Mouse (Mus musculus): Measurements from ENCODE around the gene Tmc6. TPM values are rescaled to one million over a fixed set of nuclear protein-coding genes. Genes with fewer than 3 reads are reported as not detected.

The Tmc6 gene
- polyA plus RNA-seq (2012; rRNA removed): 3.7 and 8.9 TPM in 2 replicates

DNA sequence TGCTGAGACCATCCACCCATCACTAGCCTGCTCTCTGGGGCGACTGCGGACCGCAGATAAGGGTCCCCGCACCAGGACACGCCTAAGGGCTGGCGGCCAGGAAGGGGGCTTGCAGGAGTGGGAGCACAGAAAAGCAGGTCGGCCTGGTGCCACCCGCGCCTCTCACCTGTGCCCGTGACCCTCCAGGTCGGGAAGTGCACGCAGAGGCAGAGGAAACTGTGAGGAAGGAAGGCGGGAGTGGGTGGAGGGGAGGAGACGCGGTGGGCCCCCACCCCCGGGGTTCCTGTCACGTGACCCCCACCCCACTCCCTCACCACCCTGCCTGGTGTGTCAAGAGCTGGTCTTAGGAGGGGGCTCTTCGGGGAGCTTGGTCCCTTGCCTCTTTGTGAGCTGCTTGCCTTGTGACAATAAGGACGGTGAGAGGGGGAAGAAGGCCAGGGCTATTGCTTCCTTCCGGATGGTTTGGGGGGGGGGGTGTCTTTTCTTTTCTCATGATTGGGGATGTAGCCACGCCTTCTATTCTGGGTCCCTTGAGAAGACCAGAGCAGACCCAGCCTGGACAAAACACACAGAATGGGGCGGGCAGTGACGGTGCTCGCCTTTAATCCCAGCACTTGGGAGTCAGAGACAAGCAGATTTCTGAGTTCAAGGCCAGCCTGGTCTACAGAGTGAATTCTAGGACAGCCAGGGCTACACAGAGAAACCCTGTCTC lies at the start of gene Tmc6, which contains the start of gene Tmc8:
Tmc6 (minus strand) TSS at position 206 of the 712 bp plus-strand sequence.
Tmc8 (plus strand) TSS at position 84 of the 712 bp plus-strand sequence.

DNA sequence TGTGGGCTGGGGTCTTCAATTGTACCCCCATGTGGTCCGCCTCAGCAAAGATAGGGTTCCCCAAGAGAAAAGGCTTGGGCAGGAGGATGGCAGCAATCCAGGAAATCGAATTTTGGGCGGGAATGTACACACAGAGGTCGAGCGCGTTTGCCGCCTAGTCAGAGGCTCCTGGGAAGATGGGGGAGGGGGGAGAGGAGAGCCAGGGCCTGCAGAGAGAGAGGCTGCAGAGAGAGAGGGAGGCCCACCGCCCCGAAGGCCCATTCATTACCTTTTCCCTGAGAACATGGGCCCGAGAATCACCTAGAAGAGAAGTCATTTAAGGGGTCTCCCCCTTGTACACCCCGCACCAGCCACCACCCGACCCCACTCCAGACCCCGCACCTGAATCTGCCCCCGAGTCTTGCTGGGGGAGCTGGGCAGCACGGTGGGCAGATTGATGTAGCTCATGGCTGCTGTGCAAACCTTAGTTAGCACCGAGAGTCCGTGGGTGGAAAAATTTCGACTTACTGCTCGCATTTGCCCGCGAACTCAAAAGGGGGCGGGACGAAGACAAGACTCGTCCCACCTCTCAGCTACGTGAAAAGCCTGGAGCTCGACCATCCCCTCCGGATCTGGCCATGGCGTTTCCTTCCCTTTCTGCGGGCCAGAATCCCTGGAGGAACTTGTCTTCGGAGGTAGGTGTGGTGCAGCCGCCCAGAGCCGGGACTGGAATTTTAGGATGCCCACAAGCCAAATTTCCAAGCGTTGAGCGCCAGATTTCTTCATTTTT lies 43.5 kb upstream of the Tmc6 start, which contains the start of the genes Afmid and Tk1:
Afmid (plus strand) TSS at position 592 of the 769 bp plus-strand sequence.
Tk1 (minus strand) TSS at position 760 of the 769 bp plus-strand sequence.

DNA sequence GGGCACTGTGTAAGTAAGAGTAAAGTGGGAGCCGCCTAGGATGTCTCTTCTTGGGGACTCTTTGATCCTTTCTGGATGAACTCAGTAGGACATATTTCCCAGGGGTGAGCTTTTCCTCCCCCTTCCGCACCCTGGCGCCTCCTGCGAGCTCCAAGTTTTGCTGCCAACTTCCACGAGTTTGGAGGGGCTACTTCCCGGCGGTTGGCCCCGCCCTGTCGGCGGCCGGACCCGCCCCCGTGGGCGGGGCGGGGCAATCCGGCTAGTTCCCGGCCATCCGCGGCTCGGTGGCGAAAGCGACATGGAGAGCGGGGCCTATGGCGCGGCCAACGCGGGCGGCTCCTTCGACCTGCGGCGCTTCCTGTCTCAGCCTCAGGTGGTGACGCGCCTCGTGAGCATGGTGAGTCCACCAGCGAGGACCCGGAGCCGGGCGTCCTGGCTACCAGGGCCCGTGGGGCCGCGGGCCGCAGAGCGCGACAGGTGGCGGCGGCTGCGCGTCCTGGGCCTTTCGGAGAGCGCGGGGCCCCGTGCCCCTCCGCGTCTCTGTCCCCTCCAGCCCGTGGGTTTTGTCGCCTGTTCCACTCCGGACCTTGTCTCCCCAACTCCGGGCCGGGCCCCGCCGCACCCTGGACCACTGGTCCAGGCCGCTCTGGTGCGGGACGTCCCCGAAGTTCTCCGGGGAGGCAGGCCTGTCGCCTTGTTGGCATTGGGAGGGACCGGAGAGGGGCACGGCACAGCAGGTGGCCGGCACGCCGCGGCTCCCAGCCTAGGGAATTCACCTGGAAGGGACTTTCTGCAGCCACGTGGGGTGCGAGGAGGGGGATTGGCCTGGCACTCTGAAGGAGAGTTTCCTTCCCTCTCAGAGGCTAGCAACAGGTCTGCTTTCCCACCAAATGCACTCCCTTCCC lies 27.7 kb upstream of the Tmc6 start, which contains the start of the genes Gm20708 and Syngr2:
Gm20708 (plus strand) TSS at position 262 of the 905 bp plus-strand sequence.
Syngr2 (plus strand) TSS at position 262 of the 905 bp plus-strand sequence.

DNA sequence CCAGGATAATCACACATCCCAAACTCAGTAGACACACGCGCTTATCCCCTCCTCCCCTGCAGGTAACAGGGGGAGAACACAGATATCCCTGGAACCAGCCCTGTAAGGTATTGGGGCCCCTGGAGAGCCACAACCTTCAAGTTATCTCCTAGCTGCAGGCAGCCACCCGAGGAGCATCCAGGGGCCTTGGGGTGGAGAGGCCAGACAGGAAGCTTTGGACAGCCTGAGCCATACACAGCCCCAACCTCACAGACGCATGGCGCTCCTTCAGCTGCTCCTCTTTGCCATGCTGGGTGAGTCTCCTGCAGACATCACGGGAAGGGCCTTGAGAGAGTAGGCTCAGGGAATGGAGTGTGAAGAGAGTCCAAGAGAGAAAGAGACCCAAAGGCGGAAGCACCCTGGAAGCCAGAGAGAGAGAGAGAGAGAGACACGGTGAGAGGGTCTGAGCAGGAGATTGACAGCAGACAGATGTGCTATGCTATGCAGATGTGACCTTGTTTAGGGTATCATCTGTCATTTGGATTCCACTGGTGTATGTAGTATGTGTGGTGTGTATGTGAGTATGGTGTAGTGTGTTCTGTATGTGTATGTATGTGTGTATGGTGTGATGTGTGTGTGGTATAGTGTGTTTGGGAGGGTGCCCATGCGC lies 15.6 kb upstream of the Tmc6 start, which contains the start of gene 6030468B19Rik:
6030468B19Rik (plus strand) TSS at position 150 of the 649 bp plus-strand sequence.

Other genes starting within 250 kb of the Tmc6 start
- 57.5 and 59.9 TPM in 2 replicates for gene Tnrc6c, start 127.9 kb downstream of the Tmc6 start, polyA plus RNA-seq (2012; rRNA removed)
- 1.1 and 1.3 TPM in 2 replicates for gene Tmc8, start 122 bp downstream of the Tmc6 start, polyA plus RNA-seq (2012; rRNA removed)
- gene 6030468B19Rik, start 15.5 kb upstream of the Tmc6 start, polyA plus RNA-seq (2012; rRNA removed): 0.06 TPM in 1 of 2 replicates, not detected in the other
- gene Gm20708, start 27.5 kb upstream of the Tmc6 start, polyA plus RNA-seq (2012; rRNA removed): 0.59 and 0.80 TPM in 2 replicates
- gene Syngr2, start 27.5 kb upstream of the Tmc6 start, polyA plus RNA-seq (2012; rRNA removed): 13.0 and 17.1 TPM in 2 replicates
- gene Afmid, start 43.7 kb upstream of the Tmc6 start, polyA plus RNA-seq (2012; rRNA removed): 6.5 TPM in 2 replicates
- gene Tk1, start 43.9 kb upstream of the Tmc6 start, polyA plus RNA-seq (2012; rRNA removed): 64.3 and 72.1 TPM in 2 replicates
- 57.6 and 63.0 TPM in 2 replicates for gene Birc5, start 67.1 kb upstream of the Tmc6 start, polyA plus RNA-seq (2012; rRNA removed)
- 0.06 and 0.07 TPM in 2 replicates for gene Tmem235, start 78.6 kb upstream of the Tmc6 start, polyA plus RNA-seq (2012; rRNA removed)
- 5.1 and 6.0 TPM in 2 replicates for gene Tha1, start 91.3 kb upstream of the Tmc6 start, polyA plus RNA-seq (2012; rRNA removed)
- 12.4 and 12.7 TPM in 2 replicates for gene Socs3, start 187.8 kb upstream of the Tmc6 start, polyA plus RNA-seq (2012; rRNA removed)
- gene Pgs1, start 204.1 kb upstream of the Tmc6 start, polyA plus RNA-seq (2012; rRNA removed): 45.9 and 46.2 TPM in 2 replicates